Mouse (Mus musculus): ENCODE results near the gene Ndufa10. TPM values are rescaled to one million over a fixed set of nuclear protein-coding genes. Genes with fewer than 3 reads are reported as not detected.

Gene Ndufa10
- polyA plus RNA-seq, 1 experiment from 2014 or later, result 237 TPM

GRCm38 (mm10) chr1:92431420-92431819, 42.2 kb downstream of the Ndufa10 start:
- no peak for ATAC-seq
- CTCF ChIA-PET, result no interaction called here
- POLR2A ChIA-PET, result no interaction called here
- in situ Hi-C loops (cut with MboI; ENCODE audit: low pct_unique_long_range_greater_than_20kb), result no loop called here
- H3K27me3 ChIP-seq, result no peaks in the 10 kb centered on the region
- TF ChIP-seq CTCF (IDR thresholded peaks at IDR 0.05), result no peak
- DNase-seq (ENCODE audit: low read depth, low spot score), result no peak

GRCm38 (mm10) chr1:92430991-92431390, 42.7 kb downstream of the Ndufa10 start:
- in situ Hi-C loops (cut with MboI; ENCODE audit: low pct_unique_long_range_greater_than_20kb), result no loop called here
- ChIA-PET CTCF (no interaction called here), POLR2A (no interaction called here)
- no peak for DNase-seq (ENCODE audit: low read depth, low spot score)
- ATAC-seq, result no peak
- H3K27me3 ChIP-seq, result no peaks in the 10 kb centered on the region
- TF ChIP-seq CTCF (IDR thresholded peaks at IDR 0.05), result no peak

- ChIA-PET POLR2A (interaction anchor here (0.6 kb wide), 1 partner anchor 775 kb away, joined by 3 read pairs; no protein-coding TSS in a partner anchor), CTCF (no interaction called here)
- no peak for ATAC-seq
- in situ Hi-C loops (cut with MboI; ENCODE audit: low pct_unique_long_range_greater_than_20kb), result no loop called here
- no peak for DNase-seq (ENCODE audit: low read depth, low spot score)
- peaks cover 15% of the 10 kb centered on the region for H3K27me3 ChIP-seq
- TF ChIP-seq CTCF (IDR thresholded peaks at IDR 0.05), result no peak
Observed at GRCm38 (mm10) chr1:92424714-92425113, 48.9 kb downstream of the Ndufa10 start.

- CTCF ChIA-PET, result interaction anchor here (0.8 to 1.0 kb wide), 2 partner anchors 15 to 16 kb away, joined by 3 read pairs; no protein-coding TSS in a partner anchor
- peak; percentile 34 for ATAC-seq
Observed at GRCm38 (mm10) chr1:92405131-92405530, 68.5 kb downstream of the Ndufa10 start.

GRCm38 (mm10) chr1:92400556-92400955, 73.1 kb downstream of the Ndufa10 start:
- ChIA-PET CTCF (no interaction called here), POLR2A (no interaction called here)
- ATAC-seq, result no peak
- DNase-seq (ENCODE audit: low read depth, low spot score), result no peak
- H3K27me3 ChIP-seq, result peaks cover 2% of the 10 kb centered on the region
- no peak for TF ChIP-seq CTCF (IDR thresholded peaks at IDR 0.05)
- in situ Hi-C loops (cut with MboI; ENCODE audit: low pct_unique_long_range_greater_than_20kb), result no loop called here

More at GRCm38 (mm10) chr1:92405131-92405530, 68.5 kb downstream of the Ndufa10 start:
- DNase-seq (ENCODE audit: low read depth, low spot score), result no peak
- POLR2A ChIA-PET, result interaction anchor here (1.1 kb wide), 1 partner anchor 18 kb away, joined by 3 read pairs; no protein-coding TSS in a partner anchor
- in situ Hi-C loops (cut with MboI; ENCODE audit: low pct_unique_long_range_greater_than_20kb), result no loop called here
- no peak for TF ChIP-seq CTCF (IDR thresholded peaks at IDR 0.05)
- H3K27me3 ChIP-seq, result no peaks in the 10 kb centered on the region

GRCm38 (mm10) chr1:92398601-92399000, 75.1 kb downstream of the Ndufa10 start:
- ChIA-PET CTCF (no interaction called here), POLR2A (no interaction called here)
- in situ Hi-C loops (cut with MboI; ENCODE audit: low pct_unique_long_range_greater_than_20kb), result no loop called here
- ATAC-seq, result no peak
- no peak for DNase-seq (ENCODE audit: low read depth, low spot score)
- TF ChIP-seq CTCF (IDR thresholded peaks at IDR 0.05), result no peak
- H3K27me3 ChIP-seq, result peaks cover 2% of the 10 kb centered on the region

GRCm38 (mm10) chr1:92397511-92398051, 76.1 kb downstream of the Ndufa10 start:
- POLR2A ChIA-PET, result no interaction called here
- no peak for TF ChIP-seq CTCF (IDR thresholded peaks at IDR 0.05)
- ATAC-seq (no peak), DNase-seq (ENCODE audit: low read depth, low spot score) (no peak)
- in situ Hi-C loops (cut with MboI; ENCODE audit: low pct_unique_long_range_greater_than_20kb), result no loop called here
- H3K27me3 ChIP-seq, result peaks cover 2% of the 10 kb centered on the region
- CTCF ChIA-PET, result no interaction called here

GRCm38 (mm10) chr1:92394279-92394678, 79.4 kb downstream of the Ndufa10 start:
- POLR2A ChIA-PET, result no interaction called here
- in situ Hi-C loops (cut with MboI; ENCODE audit: low pct_unique_long_range_greater_than_20kb), result no loop called here
- CTCF ChIA-PET, result no interaction called here
- H3K27me3 ChIP-seq, result peaks cover 2% of the 10 kb centered on the region
- ATAC-seq, result no peak
- DNase-seq (ENCODE audit: low read depth, low spot score), result no peak
- TF ChIP-seq CTCF (IDR thresholded peaks at IDR 0.05), result no peak

- ChIA-PET POLR2A (no interaction called here), CTCF (no interaction called here)
- H3K27me3 ChIP-seq, result peaks cover 2% of the 10 kb centered on the region
- no peak for TF ChIP-seq CTCF (IDR thresholded peaks at IDR 0.05)
- no peak for DNase-seq (ENCODE audit: low read depth, low spot score)
- in situ Hi-C loops (cut with MboI; ENCODE audit: low pct_unique_long_range_greater_than_20kb), result no loop called here
- ATAC-seq, result no peak
Observed at GRCm38 (mm10) chr1:92393166-92393565, 80.5 kb downstream of the Ndufa10 start.

Other genes starting within 250 kb of the Ndufa10 start
- gene Olfr1416, start 11.3 kb upstream of the Ndufa10 start, polyA plus RNA-seq (2021), result not detected
- not detected for gene Olfr1415, start 22.2 kb upstream of the Ndufa10 start, polyA plus RNA-seq (2021)
- gene Olfr1414, start 44.8 kb upstream of the Ndufa10 start, polyA plus RNA-seq (2021), result not detected
- gene Olfr1413, start 97.5 kb upstream of the Ndufa10 start, polyA plus RNA-seq (2021), result not detected
- gene Olfr1412, start 111.9 kb upstream of the Ndufa10 start, polyA plus RNA-seq (2021), result not detected
- not detected for gene Olfr1411, start 120.6 kb upstream of the Ndufa10 start, polyA plus RNA-seq (2021)
- not detected for gene Olfr1410, start 131.9 kb upstream of the Ndufa10 start, polyA plus RNA-seq (2021)
- not detected for gene Olfr12, start 143.9 kb upstream of the Ndufa10 start, polyA plus RNA-seq (2021)
- gene Cops9, start 168.1 kb upstream of the Ndufa10 start, polyA plus RNA-seq (2021), result 240 TPM
- gene Otos, start 175.0 kb upstream of the Ndufa10 start, polyA plus RNA-seq (2021), result 0.08 TPM